Mouse (Mus musculus) megakaryocyte, embryonic 14.5 days (primary cell): ENCODE results near the gene Tle6. TPM values are rescaled to one million over a fixed set of nuclear protein-coding genes. Genes with fewer than 3 reads are reported as not detected.

Experiments
- H3K27me3 ChIP-seq: replicated peaks from 2 replicates; pipeline ENCODE3; 2012; ENCODE audit warnings: inconsistent platforms
- H3K36me3 ChIP-seq: replicated peaks from 2 replicates; pipeline ENCODE3; 2012; ENCODE audit warnings: low read length, inconsistent platforms, mixed read lengths
- H3K4me1 ChIP-seq: 2 replicates; pipeline ENCODE4 v1.6.1; 2012; ENCODE audit warnings: inconsistent platforms
- H3K4me3 ChIP-seq: replicated peaks from 2 replicates; pipeline ENCODE3; 2012; ENCODE audit warnings: moderate library complexity, mild to moderate bottlenecking, inconsistent platforms
- H3K9me3 ChIP-seq: 2 replicates; pipeline ENCODE4 v1.6.1; 2012; ENCODE audit warnings: inconsistent platforms
- FLI1 ChIP-seq: IDR thresholded peaks from 2 replicates; pipeline ENCODE4 v1.6.1; 2012; ENCODE audit warnings: low read length, inconsistent platforms, mixed read lengths
- GATA1 ChIP-seq: IDR thresholded peaks from 3 replicates; pipeline ENCODE4 v1.6.1; 2012; ENCODE audit warnings: mixed read lengths, low read length, inconsistent platforms, borderline replicate concordance
- polyA plus RNA-seq: library from polyadenylated mRNA; stranded (reverse); fragments of >175 nt; gene quantifications from 2 replicates; pipeline ENCODE4 v1.2.3, GENCODE M21; 2012; ENCODE audit warnings: low replicate concordance; ENCODE audit not compliant: insufficient read depth

Tle6 gene
- polyA plus RNA-seq, 1 experiment, result 69.5 TPM

DNA sequence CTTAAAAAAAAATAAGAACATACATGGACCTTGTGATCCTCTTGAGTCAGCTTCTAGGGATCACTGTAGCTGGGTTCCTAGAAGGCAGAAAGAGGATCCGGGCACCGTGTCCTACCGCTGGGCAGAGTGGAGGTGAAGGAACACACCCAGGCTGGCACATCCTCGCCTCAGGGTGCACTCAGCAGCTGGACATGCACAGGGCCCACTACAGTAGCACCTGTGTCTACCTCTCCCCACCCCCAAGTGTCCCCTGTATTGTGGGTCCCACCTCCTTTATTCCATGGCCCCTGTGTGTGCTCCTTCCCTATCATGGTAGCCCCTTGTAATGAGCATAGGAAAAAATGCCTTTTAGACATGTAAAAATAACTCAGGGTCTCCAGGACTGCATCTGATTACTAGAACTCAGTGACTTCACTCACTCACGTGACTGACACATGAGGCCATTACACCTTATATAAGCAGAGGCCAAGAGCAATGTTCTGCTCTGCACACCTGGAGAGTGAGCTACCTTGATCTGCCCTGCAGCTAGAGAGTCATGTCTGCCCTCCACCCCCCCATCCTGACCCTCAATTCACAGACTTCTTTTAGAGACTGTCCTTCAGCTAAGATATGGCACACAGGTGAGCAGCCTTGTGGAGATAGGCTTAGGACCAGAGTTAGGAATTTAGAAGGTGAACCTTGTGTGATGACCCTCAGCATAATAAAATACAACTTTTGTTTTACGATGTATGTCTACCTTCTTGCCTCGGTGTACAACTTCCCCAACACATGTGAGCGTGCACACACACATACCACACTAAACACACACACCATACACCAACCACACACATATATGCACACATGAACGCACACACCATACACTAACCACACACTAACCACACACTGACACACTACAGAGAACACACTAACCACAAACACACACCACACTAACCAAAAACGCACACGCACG lies 3.4 kb upstream of the Tle6 start:
- peak overlapping the region; percentile 91 for H3K4me3 ChIP-seq
- TF ChIP-seq GATA1, result no peak
- no peak for TF ChIP-seq FLI1
- H3K27me3 ChIP-seq, result no peaks in the 10 kb centered on the region
- peaks cover 82% of the 10 kb centered on the region for H3K4me1 ChIP-seq
- H3K9me3 ChIP-seq, result no peaks in the 10 kb centered on the region
- H3K36me3 ChIP-seq, result peaks cover 19% of the 10 kb centered on the region

DNA sequence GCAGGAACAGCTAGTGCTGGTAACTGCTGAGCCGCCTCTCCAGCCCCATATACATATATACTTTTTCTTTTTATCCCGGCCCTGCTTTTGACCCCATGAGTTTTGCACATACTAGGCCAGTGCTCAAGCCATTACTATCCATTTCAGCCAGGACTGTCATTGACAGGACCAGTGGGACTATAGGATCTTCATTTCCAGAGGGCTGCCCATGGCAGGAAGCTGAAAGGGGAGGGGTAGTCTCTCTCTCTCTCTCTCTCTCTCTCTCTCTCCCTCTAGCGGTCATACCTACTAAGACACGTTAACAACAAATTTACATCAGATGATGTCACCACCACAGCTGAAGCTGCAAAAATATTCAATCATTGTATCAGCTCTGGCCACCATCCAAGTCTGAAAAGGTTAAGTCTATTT lies 1.9 kb upstream of the Tle6 start:
- TF ChIP-seq GATA1 (no peak), FLI1 (no peak)
- Histone ChIP-seq H3K9me3 (no peaks in the 10 kb centered on the region), H3K27me3 (no peaks in the 10 kb centered on the region), H3K4me1 (peaks cover 84% of the 10 kb centered on the region), H3K4me3 (no peak overlapping the region), H3K36me3 (peaks cover 4% of the 10 kb centered on the region)

DNA sequence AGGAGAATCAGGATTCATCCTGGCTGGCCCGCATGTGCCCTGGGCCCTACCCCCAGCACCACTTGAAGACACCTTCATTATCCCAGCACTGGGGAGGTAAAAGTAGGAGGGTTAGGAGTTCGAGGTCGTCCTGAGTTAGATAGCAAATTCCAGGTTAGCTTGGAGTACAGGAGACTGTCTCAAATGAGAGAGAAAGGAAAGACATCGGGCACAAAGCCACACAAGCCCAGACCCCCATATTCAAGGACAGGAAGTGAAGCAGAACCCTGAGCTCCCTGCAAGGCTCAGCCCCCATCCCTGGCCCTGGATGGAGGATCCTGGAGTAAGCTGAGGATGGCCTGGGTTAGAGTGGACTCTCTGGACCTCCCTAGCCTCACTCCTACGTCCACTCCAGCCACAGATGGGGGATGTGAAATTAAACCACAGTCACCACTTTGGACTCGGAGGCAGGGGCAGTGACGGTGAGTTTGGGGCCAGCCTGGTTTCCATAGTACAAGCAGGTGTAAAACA lies 578 bp upstream of the Tle6 start:
- H3K4me1 ChIP-seq, result peaks cover 88% of the 10 kb centered on the region
- H3K27me3 ChIP-seq, result no peaks in the 10 kb centered on the region
- H3K4me3 ChIP-seq, result peak overlapping the region; percentile 93
- H3K36me3 ChIP-seq, result no peaks in the 10 kb centered on the region
- no peaks in the 10 kb centered on the region for H3K9me3 ChIP-seq
- TF ChIP-seq FLI1 (no peak), GATA1 (no peak)

DNA sequence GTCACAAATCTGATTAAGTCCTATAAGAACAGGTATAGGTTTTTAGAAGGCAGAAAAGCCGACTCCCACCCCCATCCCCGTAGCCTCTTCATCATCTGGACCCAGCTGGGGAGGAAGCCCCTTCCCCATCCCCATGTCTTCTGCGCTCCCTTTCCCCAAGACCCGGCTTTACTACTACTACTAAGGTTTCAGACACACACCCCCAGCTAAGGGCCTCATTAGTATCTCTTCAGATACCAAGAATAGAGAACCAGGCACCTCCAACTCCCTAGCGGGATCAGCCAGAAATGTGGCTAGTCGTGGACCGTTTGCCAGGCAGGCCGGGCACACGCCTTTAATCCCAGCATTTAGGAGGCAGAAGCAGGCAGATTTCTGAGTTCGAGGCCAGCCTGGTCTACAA lies 777 bp downstream of the Tle6 start:
- TF ChIP-seq GATA1 (no peak), FLI1 (no peak)
- H3K9me3 ChIP-seq, result no peaks in the 10 kb centered on the region
- H3K4me3 ChIP-seq, result no peak overlapping the region
- peaks cover 11% of the 10 kb centered on the region for H3K36me3 ChIP-seq
- peaks cover 92% of the 10 kb centered on the region for H3K4me1 ChIP-seq
- no peaks in the 10 kb centered on the region for H3K27me3 ChIP-seq

DNA sequence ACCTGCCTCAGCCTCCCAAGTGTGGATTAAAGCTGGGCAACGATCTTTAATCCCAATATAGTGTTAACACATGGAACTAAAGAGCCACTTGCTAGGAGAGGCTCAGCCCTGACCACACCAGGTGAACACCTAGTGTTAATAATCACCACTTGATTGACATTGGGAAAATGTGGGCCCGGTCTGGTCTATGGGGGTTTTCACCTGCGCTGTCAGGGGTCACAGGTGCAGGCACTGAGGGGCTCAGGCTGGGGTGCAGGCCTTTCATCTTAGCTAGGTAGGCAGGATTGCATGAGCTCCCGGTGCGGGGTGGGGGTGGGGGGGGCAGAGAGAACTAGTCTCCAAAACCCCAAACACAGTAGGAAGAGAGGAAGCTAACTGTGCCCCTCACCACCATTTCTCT lies 1.2 kb downstream of the Tle6 start:
- Histone ChIP-seq H3K36me3 (peaks cover 16% of the 10 kb centered on the region), H3K27me3 (no peaks in the 10 kb centered on the region), H3K4me3 (no peak overlapping the region), H3K9me3 (no peaks in the 10 kb centered on the region), H3K4me1 (peaks cover 91% of the 10 kb centered on the region)
- TF ChIP-seq FLI1 (no peak), GATA1 (no peak)

DNA sequence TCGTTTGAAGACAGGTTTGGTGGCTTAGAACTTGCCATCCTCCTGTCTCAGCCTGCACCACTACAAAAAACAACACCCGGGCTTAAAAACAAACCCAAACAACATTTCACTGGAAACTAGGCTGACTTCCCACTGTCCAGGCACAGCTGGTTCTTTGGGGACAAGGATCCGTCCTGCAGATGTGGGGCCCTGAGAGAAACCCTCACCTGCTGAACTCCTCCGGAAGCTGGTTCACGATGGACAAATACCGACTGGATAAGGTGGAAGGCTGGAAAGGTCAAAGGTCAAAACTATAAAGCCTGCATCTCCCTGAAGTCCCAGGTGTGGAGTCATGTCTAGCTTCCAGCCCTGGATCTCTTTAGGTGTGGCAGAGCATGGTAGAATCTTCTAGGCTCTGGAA lies 2.0 kb downstream of the Tle6 start:
- no peak overlapping the region for H3K4me3 ChIP-seq
- H3K36me3 ChIP-seq, result peaks cover 23% of the 10 kb centered on the region
- peaks cover 5% of the 10 kb centered on the region for H3K27me3 ChIP-seq
- no peaks in the 10 kb centered on the region for H3K9me3 ChIP-seq
- no peak for TF ChIP-seq FLI1
- TF ChIP-seq GATA1, result no peak
- peaks cover 87% of the 10 kb centered on the region for H3K4me1 ChIP-seq

DNA sequence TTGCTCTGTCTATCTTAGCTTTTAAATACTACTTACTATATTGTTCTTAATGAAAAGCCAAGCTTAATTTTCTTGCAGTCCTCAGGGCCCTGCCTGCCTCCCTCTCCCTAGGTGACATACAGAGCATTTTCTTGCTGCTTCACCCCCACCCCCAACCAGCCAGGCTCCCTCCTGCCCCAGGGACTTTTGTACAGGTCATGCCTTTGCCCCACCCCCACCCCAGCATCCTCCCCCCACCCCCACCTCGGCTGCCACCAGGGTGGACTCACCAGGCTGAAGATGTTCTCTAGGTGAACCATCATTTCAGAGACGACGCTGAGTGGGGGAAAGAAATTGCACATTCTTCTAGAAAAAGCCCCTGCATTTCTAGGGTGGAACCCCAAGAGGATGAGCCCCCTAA lies 2.5 kb downstream of the Tle6 start:
- Histone ChIP-seq H3K4me3 (no peak overlapping the region), H3K9me3 (no peaks in the 10 kb centered on the region), H3K36me3 (peaks cover 28% of the 10 kb centered on the region), H3K4me1 (peaks cover 88% of the 10 kb centered on the region), H3K27me3 (peaks cover 7% of the 10 kb centered on the region)
- no peak for TF ChIP-seq FLI1
- no peak for TF ChIP-seq GATA1

DNA sequence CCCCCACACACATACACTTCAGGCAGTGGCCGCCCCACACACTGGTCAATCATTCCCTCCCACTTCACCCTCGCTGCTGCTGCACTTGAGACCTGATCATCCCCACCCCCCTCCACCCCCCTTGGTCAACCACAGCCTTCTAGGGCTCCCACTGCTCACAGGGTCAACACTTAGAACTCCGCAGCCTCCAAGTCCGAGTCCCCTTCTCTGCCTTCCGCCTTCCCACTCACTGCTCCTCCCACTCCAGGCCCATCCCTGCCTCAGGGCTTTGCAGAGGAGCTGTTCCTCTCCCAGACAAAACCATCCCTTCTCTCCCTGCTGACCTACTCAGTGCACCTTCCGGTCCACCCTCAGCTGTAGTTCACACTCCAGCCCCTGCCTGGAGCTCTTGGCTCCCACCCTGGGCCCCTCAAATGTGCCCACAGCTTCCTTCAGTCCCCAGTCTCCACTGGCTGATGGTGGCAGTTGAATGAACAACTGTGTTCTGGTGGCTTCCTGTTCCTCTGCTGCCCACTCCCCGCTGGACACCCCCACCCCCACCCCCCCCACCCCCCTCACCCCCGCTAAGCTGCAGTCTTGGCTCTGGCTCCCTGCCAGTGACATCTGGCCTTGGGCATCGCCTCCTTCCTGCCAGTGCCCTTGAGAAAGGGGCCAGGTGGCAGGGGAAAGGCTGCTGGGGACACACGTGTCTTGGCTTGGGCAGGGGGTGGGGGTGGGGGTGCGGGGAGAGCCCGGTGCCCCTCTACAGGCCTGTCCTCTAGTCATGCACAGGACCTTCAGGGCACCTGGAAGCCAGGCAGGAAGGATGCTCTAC lies 3.5 kb downstream of the Tle6 start:
- peak overlapping the region; percentile 90 for H3K4me3 ChIP-seq
- H3K27me3 ChIP-seq, result peaks cover 10% of the 10 kb centered on the region
- TF ChIP-seq GATA1, result no peak
- no peak for TF ChIP-seq FLI1
- no peaks in the 10 kb centered on the region for H3K9me3 ChIP-seq
- H3K36me3 ChIP-seq, result peaks cover 38% of the 10 kb centered on the region
- H3K4me1 ChIP-seq, result peaks cover 79% of the 10 kb centered on the region

DNA sequence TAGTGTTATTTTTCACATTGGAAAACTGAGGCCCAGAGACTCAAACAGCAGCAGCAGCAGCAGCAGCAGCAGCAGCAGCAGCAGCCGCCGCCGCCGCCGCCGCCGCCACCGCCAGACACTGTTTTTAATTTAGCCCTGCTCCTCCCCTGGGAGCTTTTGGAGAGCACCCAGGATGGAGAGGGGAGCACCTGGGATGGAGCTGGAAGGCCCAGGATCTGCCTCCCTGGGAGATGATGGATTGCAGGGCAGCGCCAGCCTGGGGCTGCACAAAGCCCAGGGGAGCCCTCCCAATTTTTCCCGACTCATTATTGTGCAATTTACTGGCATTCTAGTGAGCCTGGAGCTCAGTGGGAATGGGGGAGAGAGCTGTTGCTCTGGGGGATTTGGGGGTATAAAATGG lies 4.3 kb downstream of the Tle6 start:
- H3K9me3 ChIP-seq, result no peaks in the 10 kb centered on the region
- H3K36me3 ChIP-seq, result peaks cover 46% of the 10 kb centered on the region
- peaks cover 73% of the 10 kb centered on the region for H3K4me1 ChIP-seq
- TF ChIP-seq GATA1 (no peak), FLI1 (no peak)
- peaks cover 12% of the 10 kb centered on the region for H3K27me3 ChIP-seq
- H3K4me3 ChIP-seq, result peak overlapping the region; percentile 90
